Mouse (Mus musculus) heart, postnatal 4 days (tissue): Measurements from ENCODE around the gene Mrps17. TPM values are rescaled to one million over a fixed set of nuclear protein-coding genes. Genes with fewer than 3 reads are reported as not detected.
"Not testable (repeated sequence)": the region's sequence is repeated elsewhere in the genome, so short reads cannot be mapped to it uniquely, and the experiment has no call there.

ENCODE experiments used
- DNase-seq: peaks from one replicate; pipeline ENCODE4 v3.0.0; 2021
- total RNA-seq, 2 experiments: library from RNA; stranded (reverse); gene quantifications; 2 replicates each; pipeline ENCODE4 v1.2.3; 2021

Mrps17 gene
- total RNA-seq: 10 to 100 TPM; 77.2 to 87.1 TPM

DNA sequence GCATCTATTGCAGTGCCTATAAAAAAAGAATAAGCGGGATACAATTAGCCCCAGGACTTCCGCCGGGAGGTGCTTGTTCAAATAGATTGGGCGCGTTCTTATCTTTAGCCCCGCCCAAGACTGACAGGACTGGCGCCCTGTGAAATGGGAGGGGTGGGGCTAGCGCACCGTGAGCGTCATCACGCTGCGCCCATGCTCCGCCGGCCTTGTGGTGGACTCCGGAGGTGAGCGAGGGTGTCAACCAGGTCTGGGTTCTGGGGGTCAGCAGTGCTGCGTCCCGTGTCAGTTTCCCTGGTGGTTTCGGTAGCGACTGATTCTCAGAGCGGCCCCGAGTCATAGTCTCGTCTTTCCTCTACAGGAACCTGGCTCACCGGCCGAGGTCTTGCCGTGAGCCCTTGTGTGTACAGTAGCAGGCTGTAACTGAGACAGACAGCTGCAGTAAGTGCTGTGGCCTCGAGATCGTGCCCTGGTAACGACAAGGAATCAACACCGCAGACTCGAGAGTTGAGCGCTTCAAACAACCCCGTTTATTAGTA lies at the start of gene Mrps17:
Gene Mrps17 (plus strand): TSS at position 172 of the 536 bp plus-strand sequence.
- DNase-seq: peak; percentile 94

DNA sequence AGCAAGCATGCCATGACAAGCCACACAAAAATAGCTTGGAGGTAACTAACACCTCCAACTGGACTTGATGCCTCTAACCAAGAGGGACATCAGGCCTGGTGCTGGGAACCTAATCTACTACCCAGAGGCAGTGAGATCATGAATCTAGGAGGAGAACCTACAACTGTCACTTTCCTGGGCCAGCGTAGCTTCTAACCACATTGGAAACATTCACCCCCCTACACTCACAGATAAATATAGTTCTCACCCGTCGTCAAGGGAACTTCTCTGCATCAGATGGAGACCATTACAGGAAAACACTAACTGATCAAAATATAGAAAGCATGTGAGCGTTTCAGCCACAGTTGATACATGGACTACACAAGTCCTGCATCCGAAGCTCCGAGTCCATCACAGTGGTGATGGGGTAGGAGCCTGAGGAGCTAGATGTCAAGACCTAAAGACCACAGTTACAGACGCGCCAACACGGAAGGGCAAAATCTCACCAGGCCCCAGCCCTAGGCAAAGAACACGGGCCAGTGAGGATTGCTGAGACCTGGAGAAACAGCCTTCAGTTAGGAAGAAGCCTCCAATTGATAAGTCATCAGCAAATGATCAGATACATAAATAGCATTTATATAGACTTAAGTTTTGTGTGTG lies 48.9 kb upstream of the Mrps17 start:
- no peak for DNase-seq

DNA sequence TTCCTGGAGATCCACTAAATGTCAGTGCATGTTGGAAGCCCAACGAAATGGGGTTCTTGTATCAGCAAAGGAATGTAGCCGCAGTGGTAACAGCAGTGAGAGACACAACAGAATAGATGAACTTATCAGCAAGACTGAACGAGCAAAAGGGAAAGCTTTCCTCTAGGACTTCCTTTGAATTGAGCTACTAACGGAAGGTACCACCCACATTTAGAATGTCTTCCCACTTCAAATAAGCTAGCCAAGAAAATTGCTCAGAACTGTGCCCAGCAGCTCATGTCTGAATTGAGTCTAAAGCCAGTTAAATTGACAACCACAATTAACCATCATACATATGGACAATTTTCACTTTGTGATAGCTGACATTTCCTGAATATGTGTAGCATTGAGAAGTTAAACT lies 47.4 kb upstream of the Mrps17 start:
- no peak for DNase-seq

DNA sequence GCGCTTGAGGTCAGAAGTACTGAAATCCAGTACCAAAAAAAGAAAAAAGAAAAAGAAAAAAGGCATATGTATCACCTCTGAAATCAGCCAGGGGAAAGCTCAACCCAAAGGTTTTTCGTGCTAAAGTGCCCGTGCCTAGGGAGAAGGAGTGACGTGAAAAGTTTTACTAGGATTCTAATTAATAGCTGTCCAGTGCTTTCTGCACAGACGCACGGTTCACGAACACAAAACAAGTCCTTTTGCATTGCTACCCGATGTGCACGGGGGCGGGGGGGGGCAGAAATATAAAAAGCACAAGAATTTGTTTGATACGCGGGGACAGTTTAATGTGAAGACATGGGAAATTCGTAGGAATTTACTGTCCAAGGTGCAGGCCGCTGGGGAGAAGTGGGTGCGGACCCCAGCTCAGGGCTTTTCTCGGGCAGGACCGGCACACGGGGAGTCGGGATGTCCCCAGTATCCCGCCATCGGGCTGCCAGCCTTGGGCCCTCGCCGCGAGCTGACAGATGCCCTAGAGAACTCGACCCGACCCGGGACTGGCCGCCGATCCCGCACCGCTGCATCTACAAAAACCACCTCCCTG lies 45.8 kb upstream of the Mrps17 start:
- DNase-seq: no peak

DNA sequence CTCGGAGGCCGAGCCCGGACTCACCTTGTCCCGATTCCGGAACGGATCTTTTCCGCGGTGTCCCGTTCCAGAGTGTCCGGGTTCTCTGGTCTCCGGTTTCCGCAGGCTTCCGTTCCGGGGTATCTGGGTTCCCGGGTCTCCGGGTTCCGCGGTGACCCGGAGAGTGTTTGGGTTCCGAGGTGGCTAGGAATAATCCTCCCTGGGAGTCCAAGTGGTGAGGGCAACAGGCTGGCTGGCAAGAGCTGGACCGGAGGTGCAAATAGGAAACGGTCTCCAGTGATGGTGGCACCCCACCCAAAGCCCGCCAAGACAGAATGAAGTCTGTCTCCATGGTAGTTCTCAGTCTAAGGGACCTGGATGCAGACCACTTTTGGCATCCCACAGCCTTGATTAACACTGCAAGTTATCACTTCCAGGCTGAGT lies 45.2 kb upstream of the Mrps17 start, which contains the start of gene Zfp11:
Gene Zfp11 (minus strand): TSS at position 64 of the 423 bp plus-strand sequence.
- peak; percentile 90 for DNase-seq

DNA sequence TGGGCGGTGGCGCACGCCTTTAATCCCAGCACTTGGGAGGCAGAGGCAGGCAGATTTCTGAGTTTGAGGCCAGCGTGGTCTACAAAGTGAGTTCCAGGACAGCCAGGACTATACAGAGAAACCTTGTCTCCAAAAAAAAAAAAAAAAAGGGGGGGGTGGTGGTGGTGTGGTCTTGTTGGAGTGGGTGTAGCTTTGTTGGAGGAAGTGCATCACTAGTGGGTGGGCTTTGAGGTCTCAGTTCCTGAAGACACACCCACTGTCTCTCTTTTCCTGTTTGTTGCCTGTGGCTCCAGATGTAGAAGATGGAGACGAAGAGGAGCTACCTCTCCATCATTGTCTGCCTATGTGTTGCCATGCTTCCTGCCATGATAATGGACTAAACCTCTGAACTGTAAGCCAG lies 30.2 kb upstream of the Mrps17 start:
- not testable (repeated sequence) for DNase-seq

DNA sequence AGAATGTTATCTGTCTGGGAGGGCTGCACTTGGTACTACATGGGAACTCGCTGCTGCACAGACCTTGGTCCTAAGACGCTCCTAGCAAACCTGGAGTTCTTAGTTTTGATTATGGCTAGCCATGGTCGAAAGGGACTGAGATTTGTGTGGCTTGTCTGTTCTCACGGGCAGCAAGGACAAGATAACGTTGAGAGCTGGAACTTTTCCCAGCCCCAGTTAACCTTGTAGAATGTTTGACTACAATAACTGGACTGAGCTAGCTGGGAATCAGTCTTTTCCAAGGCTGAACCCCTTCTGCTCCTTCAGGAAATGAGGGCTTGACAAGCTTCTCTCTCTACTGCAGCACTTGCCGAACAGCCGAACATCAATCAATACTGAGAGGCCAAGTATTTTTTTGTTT lies 27.7 kb upstream of the Mrps17 start:
- no peak for DNase-seq

DNA sequence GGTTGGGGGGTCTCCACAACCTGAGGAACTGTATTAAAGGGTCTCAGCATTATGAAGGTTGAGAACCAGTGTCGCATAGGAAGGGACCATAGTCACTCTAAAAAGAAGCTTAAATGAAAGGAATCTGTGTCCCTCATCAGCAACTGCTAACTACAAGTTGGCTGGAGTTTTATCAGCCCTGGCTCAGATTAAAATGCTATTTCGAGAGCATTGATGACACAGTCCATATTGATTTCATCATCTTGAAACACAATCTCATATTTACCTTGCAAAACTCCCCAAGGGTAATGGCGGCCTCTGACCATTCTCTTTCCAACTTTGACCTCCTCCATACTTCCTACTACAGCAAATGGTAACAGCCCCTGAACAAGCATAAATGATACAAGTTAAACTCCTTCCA lies 24.8 kb upstream of the Mrps17 start:
- DNase-seq: no peak

DNA sequence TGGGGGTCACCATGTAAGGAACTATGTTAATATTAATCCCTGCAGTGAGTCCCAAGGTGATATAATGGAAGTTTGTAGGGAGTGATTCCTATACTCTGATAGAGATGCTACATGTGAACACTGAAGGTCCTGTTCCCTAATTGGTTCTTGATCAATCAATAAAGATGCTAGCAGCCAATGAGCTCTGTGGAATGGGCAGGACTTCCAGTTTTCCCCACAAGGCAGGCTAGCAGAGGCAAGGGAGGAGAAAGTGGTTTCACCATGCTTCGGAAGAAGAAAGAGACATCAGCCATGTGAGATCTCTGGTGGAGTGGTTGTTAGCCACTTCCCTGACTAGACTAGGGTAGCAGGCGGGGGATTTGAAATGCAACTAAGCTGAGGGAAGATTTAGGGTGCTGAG lies 14.8 kb upstream of the Mrps17 start:
- DNase-seq: no peak

DNA sequence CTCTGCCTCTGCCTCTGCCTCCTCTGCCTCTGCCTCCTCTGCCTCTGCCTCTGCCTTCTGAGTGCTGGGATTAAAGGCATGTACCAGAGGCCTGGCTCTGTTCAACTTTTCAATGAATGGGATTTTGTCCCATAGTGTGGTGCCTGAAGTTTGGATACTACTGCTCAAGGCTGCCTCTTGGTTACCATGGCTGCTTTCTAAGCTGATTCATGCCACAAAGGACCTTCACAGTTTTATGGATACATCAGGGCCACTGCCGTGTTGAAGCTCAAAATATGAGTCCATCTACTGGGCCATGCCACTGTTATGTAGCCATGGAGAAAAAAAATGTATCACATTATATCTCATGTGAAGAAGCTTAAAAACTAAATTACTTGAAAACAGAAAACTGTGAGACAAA lies 13.6 kb upstream of the Mrps17 start:
- no peak for DNase-seq

DNA sequence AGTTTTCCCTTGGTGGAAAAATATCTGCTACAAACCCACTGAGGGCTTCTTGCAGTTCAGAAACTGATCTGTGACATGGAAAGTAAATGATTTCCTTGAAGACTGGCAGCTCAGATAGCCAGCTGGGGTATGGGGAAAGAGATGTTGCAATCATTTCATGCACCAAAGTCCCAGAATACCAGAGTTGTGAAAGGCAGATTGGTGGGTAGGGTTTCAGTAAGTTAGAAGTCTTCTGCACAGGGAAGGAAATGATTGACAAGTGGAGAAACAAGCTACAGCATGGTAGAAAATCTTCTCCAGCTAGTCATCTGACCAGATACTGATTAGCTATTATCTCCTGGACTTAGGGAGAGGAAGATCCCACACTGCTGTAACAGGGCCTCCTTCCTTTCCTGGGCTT lies 11.9 kb upstream of the Mrps17 start:
- no peak for DNase-seq

DNA sequence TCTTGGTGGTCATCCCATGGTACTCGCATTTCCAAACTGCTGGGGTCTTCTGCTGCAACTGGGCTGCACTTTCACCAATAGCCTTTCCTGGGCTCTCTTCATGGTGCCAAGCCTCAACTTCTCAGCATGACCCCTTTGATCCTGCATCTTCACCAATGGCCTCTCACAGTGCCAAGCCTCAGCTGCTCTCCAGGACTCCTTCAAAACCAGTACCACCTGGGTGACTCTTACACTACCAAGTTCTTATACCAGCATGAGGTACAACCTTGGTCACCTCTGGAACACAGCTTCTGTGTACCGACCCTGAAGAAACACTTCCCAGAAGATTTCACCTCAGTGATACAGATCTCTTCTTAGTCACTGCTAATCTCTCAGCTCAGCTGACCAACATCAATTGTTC lies 6.9 kb upstream of the Mrps17 start, which contains the start of gene Sept14:
Gene Sept14 (minus strand): TSS at position 101 of the 400 bp plus-strand sequence.
- DNase-seq: no peak

DNA sequence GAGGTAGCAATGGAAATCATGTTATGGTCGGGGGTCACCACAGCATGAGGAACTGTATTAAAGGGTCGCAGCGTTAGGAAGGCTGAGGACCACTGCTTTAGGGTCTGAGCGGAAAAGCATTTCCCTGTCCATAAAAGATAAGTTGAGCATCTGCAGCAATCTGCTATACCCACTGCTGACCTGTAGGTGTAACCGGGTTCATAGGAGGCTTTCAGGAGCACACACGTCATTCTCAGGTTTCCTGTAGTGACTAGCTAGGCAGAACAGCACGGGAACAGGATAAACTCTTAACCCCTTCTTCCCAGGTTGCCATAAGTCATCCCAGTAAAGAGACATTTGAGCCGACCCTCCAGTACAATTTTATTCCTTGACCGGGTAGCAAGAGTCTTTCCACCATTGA lies 1.7 kb downstream of the Mrps17 start:
- no peak for DNase-seq

DNA sequence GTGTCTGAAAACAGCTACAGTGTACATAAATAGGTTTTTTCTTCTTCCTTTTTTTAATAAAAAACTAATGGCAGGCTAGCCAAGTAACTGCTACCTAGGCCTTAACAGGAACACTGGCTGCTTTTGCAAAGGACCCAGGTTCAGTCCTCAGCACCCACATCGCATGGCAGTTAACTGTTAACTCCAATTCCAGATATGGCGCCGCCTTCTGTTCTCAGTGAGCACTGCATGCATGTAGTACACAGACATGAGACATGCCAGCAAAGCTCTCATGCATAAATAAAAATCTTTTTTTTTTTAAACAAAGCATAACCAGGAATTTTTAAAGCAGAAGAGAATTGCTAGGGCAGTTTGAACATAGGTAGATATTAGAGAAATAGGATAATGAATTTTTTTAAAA lies 4.9 kb downstream of the Mrps17 start:
- no peak for DNase-seq

DNA sequence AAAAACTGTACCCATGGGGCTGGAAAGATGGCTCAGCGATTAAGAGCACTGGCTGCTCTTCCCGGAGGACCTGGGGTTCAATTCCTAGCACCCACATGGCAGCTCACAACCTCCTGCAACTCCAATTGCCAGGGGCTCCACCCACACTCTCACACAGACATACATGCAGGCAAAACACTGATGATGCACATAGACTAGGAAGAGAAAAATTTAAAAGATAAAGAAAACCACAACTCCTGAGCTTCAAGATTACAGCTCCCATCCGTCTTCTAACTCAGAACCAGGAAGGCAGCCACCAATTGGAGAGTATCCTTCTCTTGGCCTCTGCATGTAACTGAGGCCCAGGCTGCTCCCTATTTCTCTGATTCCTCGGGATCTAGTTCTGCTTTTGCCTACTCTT lies 9.0 kb downstream of the Mrps17 start:
- no peak for DNase-seq

DNA sequence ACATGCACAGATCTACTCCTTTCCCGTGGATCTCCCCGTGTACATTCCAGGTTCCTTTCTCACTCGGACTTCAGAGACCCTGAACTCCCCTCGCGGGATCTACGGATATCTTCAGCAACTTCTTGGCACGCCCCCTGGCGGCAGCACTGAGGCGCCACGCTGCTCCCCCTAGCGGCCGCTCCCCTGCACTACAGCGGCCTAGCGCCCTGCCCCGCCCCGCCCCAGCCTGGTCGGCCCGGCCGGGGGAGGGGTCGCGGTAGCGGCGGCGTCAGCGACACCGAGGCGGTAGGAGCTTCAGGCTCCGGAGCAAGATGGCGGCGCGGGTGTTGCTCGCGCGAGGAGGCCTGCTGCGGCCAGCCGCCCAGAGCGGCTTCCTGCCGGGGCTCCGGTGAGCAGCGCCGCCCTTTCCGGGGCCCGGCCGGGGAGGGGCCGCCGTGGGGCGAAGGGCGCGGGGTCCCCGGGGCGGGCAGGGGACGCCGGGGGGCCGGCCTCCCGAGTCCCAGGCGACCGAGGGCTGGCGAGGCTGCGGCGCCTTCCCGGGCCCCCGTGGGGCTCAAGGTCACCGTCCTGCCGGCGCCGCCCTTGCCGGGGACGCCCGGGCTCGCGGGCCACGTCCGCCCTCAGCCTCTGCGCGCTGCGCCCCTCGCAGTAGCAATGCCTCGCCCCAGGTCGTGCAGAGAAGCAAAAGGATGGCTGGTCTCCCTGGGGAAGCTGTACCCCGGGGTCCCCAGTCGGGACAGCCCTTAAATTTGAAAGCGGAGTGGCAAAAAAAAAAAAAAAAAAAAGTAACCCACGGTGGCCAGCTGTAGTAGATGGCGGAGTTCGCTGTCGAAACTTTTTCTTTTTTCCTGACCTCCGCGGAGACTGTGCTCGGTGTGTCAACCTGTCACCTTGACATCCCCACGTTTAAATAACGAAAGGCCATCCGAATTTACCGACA lies 9.8 kb downstream of the Mrps17 start, which contains the start of gene Nipsnap2:
Gene Nipsnap2 (plus strand): TSS at position 230 of the 940 bp plus-strand sequence.
- peak; percentile 96 for DNase-seq

DNA sequence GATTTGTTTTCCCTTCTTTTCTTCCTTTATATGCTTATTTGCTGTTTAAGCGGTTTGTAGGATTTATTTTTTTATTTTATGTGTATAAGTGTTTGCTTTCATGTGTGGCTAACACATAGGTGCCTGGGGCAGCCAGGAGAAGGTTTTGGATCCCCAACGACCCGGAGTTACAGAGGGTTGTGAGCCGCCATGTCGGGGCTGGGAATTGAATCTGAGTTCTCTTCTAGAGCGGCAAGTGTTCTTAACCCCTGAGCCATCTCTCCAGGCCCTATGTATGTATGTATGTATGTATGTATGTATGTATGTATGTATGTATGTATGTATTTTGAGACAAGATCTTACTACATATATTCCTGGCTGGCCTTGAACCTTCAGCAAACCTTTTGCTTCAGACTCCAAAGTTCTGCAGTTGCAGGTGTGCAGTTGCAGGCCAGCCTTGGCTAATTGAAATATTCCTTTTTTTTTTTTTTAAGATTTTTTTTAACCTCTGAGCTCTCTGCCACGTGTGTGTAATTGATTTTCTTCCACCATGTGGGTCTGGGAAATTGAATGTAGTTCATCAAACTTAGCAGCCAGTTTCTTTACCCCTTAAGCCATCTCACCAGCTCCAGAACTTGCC lies 10.6 kb downstream of the Mrps17 start:
- DNase-seq: peak; percentile 32

DNA sequence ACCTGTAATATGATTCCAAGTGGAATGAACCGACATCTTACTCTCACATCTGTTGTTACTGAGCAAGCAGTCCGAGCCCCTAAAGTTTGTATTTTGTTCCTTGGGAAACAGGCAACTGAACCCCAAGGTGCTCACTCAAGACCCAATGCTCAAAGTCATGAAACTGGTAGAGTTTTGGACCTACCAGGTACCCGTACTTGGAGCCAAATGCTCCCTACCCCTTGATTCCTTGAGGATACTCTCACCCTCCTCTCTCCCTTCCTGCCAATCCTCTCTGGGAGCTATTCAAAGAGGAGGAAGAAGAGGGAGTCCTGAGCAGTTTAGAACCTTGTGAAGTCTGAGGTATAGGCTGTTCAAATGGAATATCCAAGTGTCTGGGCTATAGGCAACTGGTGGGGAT lies 11.5 kb downstream of the Mrps17 start:
- no peak for DNase-seq

DNA sequence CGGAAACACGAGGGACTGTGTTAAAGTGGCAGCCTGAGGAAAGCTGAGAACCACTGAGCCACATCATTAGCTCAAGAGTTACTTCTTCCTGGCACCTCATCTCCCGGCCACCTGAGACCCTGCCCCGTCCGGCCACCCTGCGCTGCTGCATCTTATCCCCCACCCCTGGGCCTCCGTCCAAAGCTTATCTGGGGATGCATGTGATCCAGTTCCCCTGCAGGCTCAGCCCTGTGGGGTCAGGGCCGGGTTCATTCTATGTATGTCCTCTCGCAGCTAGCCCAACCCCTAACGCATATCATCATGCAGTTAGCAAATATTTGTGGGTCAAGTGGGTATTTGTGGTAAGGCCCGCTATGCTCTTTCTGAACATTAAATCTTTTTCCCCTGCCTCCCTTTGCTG lies 14.0 kb downstream of the Mrps17 start:
- DNase-seq: peak; percentile 73

DNA sequence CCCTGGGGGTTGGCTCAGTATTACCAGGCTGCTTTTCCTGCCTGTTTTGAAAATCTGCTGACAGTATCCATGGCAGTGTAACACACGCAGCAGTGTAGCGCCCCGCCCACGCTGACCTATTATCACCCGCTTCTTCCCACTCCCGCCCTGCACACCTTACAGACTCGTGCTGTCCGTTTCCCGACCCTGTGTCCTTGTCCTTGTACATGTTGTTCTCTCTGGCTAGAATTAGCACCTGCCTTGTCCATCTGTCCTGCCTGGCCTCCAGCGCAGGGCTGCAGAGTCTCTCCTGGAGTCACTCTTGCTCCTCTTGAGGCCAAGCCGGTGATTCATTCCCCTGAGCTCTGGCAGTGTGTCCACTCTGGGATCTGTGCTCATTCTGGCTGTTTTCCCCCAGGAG lies 15.0 kb downstream of the Mrps17 start:
- peak; percentile 62 for DNase-seq

DNA sequence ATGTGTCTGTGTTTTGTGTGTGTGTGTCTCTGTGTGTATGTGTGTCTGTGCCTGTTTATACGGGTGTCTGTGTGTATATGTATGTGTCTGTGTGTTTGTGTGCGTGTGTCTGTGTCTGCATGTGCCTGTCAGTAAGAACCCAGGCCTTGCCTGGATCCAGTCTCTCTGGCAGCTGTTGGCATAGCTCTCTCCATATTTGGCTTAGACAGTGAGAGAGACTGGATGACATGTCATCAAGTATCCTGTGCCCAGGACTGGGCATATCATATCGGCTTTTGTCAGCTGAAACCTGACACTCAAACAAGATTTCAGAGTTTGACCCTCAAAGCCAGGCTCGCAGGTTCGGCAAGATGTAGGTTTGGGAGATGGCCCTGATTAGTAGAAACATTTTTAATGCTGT lies 15.7 kb downstream of the Mrps17 start:
- DNase-seq: peak; percentile 50

DNA sequence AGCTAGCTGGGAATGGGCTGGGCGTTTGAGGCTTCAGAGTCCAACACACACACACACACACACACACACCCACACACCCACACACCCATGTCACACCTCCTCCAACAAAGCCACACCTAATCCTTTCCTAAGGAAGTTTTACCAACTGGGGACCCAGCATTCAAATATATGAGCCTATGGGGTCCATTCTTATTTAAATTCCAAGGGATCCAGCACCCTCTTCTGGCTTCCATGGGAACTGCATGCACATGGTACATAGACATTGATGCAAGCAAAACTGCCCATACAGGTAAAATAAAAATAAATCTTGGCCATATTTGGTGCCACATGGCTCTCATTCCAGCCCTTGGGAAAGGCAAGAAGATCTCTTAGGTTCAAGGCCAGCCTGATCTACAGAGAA lies 25.7 kb downstream of the Mrps17 start:
- peak; percentile 47 for DNase-seq
